Mouse (Mus musculus) layer of hippocampus, postnatal 14 days (tissue): Measurements from ENCODE around the gene Aloxe3. TPM values are rescaled to one million over a fixed set of nuclear protein-coding genes. Genes with fewer than 3 reads are reported as not detected.
A peak's percentile ranks its signal among the peaks of the same experiment; 100 is the strongest.

Experiments
- DNase-seq, 2 experiments: peaks; one replicate each; pipeline ENCODE4 v3.0.0; 2021 to 2022; ENCODE audit warnings: low spot score in 2 of 2, mixed read lengths in 1 of 2
- total RNA-seq, 2 experiments: library from RNA; stranded (reverse); gene quantifications; 2 replicates each; pipeline ENCODE4 v1.2.3; 2021

Gene Aloxe3
- total RNA-seq, 2 experiments from 2014 or later: 2.9 to 5.7 TPM

DNA sequence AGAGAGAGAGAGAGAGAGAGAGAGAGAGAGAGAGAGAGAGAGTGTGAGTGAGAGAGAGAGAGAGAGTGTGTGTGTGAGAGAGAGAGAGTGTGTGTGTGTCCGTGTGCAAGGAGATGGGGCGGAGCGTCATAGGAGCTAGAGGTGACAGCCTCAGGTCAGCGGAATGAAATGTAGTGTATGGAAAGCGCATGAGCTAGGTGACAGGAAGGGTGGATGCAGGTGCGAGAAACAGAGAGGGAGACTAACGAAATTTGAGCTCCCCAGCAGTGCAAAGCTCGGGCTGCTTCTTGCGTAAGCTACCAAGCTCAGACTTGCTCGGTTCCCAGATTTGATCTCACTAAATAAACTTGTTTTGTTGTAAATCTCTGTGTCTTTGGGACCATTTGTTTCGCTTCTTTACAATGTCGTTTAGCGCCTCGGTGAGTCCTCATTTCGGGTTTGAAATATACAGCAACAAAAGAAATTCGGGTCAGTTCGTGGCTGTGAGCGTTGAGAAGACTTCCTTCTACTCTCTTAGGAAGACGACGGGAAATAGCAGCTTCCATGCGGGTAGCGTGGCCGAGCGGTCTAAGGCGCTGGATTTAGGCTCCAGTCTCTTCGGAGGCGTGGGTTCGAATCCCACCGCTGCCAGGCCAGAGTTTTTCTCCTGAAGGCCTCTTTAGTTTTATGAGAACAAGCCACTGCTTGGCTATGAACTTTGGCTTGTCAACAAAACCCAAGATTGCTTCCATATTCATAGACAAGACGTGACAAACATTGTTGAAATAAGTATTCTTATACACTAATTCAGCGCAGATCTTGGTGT, 1.8 kb upstream of the Aloxe3 start:
- DNase-seq: peak; percentile 94 to 95

DNA sequence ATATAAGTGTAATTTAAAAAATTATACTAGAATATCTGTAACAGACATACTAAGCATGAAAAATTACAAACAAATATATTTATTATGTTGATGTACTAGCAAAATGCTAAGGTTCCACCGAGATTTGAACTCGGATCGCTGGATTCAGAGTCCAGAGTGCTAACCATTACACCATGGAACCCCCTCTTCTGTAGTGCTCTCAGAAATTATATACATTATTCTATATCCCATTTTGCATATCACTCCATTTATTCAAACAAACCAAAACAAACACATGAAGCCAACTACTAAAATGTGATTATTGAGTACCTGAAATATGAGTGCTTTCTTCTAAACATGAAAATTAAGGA, 1.2 kb upstream of the Aloxe3 start:
- DNase-seq: peak; percentile 53 to 83

GRCm38 (mm10) chr11:69125041-69125851, 450 bp upstream of the Aloxe3 start:
- peak; percentile 78 to 92 for DNase-seq

GRCm38 (mm10) chr11:69125919-69126705, 416 bp downstream of the Aloxe3 start:
- no peak for DNase-seq

DNA sequence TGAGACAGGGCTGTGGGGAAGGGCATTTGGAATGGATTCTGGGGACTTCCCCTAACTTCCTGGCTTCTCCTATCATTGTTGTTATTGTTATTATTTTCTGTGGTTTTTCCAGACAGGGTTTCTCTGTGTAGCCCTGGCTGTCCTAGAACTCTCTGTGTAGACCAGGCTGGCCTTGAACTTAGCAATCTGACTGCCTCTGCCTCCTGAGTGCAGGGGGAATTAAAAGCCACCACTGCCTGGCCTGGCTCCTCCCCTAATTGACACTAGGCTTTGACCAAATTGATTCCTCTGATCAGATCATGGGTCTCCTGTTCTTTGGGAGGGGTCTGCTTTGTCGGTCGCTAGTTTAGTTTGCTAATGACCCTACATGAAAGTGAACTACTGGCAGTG, 1.0 kb downstream of the Aloxe3 start:
- no peak for DNase-seq

DNA sequence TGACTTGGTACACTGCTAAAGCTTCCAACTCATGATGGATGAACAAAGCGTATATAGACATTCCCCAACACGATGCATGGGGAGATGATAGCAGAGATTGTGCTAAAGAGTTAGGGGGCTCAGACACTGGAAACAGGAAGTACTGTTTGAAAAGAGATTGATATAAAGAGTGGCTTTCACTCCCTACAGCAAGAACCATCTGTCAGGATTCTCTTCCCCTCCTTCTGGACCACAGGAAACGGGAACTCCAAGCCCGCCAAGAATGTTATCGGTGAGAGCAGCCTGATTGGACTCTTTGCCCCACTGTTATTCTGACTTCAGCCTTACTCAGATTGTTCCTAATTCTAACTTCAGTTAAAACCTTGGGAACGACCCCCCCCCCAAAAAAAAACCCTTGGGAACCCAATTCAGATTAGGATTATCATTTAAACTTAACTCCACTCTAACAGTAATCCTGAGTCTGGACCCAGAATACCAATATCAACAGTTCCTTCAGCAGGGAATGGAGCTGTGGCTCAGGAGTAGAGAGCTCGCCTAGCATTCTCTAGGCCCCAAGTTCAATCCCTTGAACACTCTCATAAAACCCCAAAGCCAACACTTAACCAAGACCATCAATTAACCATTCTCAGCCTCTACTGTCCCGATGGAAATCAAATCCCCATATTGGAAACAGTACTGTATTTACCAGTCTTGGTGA, 2.9 kb downstream of the Aloxe3 start:
- DNase-seq: no peak

- no peak for DNase-seq
Observed at GRCm38 (mm10) chr11:69133566-69133922, 7.8 kb downstream of the Aloxe3 start.

DNA sequence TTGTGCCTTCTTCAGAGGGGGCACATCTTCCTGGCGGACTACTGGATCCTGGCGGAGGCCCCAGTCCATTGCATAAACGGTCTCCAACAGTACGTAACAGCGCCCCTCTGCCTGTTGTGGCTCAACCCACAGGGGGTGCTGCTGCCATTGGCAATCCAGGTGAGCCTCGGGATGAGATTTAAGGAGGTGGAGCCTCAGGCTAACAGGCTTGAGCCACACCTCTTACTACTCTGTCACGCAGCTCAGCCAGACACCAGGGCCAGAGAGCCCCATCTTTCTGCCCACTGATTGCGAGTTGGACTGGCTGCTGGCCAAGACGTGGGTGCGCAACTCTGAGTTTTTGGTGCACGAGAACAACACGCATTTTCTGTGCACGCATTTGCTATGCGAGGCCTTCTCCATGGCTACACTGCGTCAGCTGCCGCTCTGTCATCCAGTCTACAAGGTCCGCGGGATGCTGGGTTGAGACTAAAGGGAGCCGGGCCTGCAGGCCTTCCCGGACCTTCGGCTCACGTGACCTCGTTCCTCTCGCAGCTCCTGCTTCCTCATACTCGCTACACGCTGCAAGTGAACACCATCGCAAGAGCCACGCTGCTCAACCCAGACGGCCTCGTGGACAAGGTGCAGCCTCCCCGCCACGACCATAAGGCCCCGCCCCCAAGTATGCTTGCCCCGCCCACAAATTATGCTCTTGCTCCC, 8.4 kb downstream of the Aloxe3 start:
- DNase-seq: peak; percentile 79 to 84

GRCm38 (mm10) chr11:69134622-69134968, 8.9 kb downstream of the Aloxe3 start:
- no peak for DNase-seq

DNA sequence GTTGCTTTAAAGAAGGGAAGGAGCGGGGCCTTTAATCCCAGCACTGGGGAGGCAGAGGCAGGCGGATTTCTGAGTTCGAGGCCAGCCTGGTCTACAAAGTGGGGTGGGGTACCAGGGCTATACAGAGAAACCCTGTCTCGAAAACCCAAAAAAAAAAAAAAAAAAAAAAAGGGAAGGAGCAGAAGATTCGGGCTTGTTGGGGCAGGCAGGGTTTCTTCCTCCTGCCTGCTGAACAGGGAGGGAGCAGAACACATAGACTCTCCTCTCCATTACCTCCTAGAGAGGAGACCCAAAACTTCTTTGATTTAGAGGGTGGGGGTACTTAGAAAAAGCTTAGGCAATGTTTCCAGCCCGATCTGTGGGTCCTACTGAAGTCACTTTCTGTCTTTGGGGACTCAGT, 9.7 kb downstream of the Aloxe3 start:
- no peak for DNase-seq

DNA sequence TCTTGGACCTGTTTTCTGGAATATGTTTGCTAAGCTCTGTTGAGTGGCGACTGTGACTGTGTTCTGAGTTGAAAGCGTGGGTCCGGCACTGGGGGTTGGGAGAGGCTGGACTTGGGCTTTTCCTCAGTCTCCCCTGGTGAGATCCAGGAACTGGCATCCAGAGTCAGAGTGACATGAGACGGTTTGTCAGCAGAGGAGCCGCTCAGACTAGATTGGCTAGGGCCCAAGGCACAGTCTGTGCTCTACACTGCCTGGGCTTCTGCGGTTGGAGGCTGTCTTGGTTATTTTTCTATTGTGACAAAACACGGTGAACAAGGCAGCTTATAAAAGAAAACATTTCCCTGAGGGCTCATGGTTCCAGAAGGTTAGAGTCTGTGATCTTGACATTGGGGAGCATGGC, 21.9 kb downstream of the Aloxe3 start:
- DNase-seq: peak in 1 of 2 experiments; percentile 49

DNA sequence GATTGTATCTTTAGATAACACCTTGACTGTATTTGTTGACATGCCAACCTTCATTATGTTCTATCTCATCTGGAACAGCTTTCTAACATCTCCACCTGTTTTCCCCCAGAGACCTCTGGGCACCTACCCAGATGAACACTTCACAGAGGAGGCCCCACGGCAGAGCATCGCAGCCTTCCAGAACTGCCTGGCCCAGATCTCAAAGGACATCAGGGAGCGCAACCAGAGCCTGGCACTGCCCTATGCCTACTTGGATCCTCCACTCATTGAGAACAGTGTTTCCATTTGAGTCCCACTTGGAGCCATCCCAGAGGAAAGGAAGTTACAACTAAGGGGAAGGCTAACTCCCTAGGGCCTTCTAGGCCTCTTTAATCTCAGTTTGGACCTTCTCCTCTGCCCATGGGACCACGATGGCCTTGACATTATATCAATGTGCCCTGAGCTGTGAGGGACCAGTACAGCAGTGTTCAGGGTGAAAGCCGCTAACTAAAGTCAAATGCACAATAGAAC, 22.8 kb downstream of the Aloxe3 start:
- no peak for DNase-seq

GRCm38 (mm10) chr11:69149728-69150127, 24.0 kb downstream of the Aloxe3 start:
- DNase-seq: no peak

DNA sequence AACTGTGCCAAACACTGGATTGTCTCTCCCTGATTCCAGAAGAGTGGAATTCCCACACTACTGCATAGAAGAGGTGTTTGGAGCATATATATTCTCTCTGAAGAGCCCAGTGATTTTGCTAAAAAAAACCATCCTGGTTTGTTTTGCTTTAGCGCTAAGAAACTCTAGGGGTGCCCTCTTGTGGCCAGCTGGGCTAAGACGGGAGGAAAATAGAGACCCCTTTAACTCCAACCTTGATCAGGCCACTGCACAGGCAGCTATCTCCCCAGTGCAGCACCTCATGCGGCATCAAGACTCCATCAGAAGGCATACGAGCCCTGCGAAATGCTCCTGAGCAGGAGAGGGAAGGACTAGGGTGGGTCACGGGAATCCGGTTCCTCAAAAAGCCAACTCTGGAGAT, 24.7 kb downstream of the Aloxe3 start:
- peak; percentile 54 to 74 for DNase-seq

DNA sequence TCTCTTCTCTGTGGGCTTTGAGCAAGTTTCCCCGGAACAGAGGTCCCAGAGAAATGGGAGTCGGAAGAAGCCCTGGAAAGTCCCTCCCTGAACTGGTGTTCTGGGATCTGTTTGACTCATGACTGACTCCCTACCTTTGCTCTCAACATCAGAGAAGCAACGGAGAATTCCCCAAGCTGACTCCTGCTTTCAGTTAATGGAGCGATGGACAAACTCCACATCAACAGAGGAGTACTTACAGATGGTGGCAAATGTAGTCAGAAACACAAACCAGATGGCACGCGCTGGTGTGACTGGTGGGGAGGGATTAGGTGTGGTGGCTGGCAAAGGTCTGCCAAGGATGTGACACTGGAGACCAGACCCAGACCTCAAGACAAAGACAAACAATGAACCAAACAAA, 25.3 kb downstream of the Aloxe3 start:
- DNase-seq: no peak

GRCm38 (mm10) chr11:69153831-69154230, 28.1 kb downstream of the Aloxe3 start:
- DNase-seq: no peak

DNA sequence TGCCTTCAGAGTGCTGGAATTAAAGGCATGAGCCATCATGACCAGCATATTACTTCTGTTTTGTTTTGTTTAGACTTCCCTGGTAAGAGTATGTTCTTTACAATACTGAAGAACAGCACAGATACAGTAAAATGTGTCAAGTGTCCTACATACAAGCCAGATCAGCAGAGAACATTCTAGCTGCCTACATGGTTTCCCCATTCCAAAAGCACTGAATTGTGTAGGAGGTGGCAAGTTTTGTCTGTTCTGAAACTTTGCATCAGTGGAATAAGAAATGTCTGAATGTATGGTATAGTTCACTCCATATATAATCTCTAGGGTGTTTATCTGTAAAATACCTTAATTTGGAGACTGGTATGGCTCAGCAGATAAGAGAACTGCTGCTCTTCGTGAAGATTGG, 29.7 kb downstream of the Aloxe3 start:
- DNase-seq: no peak

GRCm38 (mm10) chr11:69156800-69157199, 31.1 kb downstream of the Aloxe3 start, which contains the start of gene Alox12b:
Gene Alox12b, plus strand, starts transcription at chr11:69156989.
- DNase-seq: no peak

GRCm38 (mm10) chr11:69169313-69169712, 43.6 kb downstream of the Aloxe3 start:
- DNase-seq: no peak

- DNase-seq: peak; percentile 68 to 72
Observed at GRCm38 (mm10) chr11:69171626-69172025, 45.9 kb downstream of the Aloxe3 start.
